In genomic region chr11:116940088-116940855, GRCm38 (mm10) we compare ENCODE assay signal across 9 mouse cellular contexts. TPM values are rescaled to one million over a fixed set of nuclear protein-coding genes. Genes with fewer than 3 reads are reported as not detected.
A peak's percentile ranks its signal among the peaks of the same experiment; 100 is the strongest.
DNase-seq lines count a peak whose midpoint lies in the region; ATAC-seq lines count a peak whose summit lies in the region.
"Had no signal": no experiment of that assay in that cellular context is flagged by ENCODE, and none has a peak within 500 bp of the region (broad histone marks: within the 10 kb centered on the region; RNA-seq: fewer than 3 reads in every experiment).

No protein-coding gene starts in this region.

- no peak overlapping the region for H3K9ac ChIP-seq in lung, embryonic 15.5 days
- peak overlapping the region; percentile 56 for H3K9ac ChIP-seq in embryonic facial prominence, embryonic 14.5 days (ENCODE audit: low read depth, low read length)
- no peak overlapping the region for H3K9ac ChIP-seq in intestine, embryonic 15.5 days
- H3K9ac ChIP-seq in stomach, embryonic 14.5 days (replicated peaks; ENCODE audit: low read depth, low read length): no peak overlapping the region

- WGBS in lung, embryonic 15.5 days: 5% methylated on average over 20 of the region's 20 CpGs
- 6% methylated on average over 17 of the region's 20 CpGs for WGBS in embryonic facial prominence, embryonic 14.5 days
- 9% methylated on average over 19 of the region's 20 CpGs for WGBS in intestine, embryonic 15.5 days
- 6% methylated on average over 17 of the region's 20 CpGs for WGBS in stomach, embryonic 14.5 days

- H3K4me3 ChIP-seq in lung, embryonic 15.5 days: peak overlapping the region; percentile 28
- H3K4me3 ChIP-seq in embryonic facial prominence, embryonic 14.5 days (ENCODE audit: low read depth, low read length): peak overlapping the region; percentile 34
- H3K4me3 ChIP-seq in intestine, embryonic 15.5 days (replicated peaks): peak overlapping the region; percentile 3; the same call in 1 of the 2 replicates
- H3K4me3 ChIP-seq in stomach, embryonic 14.5 days (ENCODE audit: low read depth, low read length): peak overlapping the region; percentile 10; the same call in 1 of the 2 replicates

- no peak overlapping the region for H3K27ac ChIP-seq in lung, embryonic 15.5 days
- H3K27ac ChIP-seq in embryonic facial prominence, embryonic 14.5 days (replicated peaks; ENCODE audit: low read depth, low read length): peak overlapping the region; percentile 55
- no peak overlapping the region for H3K27ac ChIP-seq in intestine, embryonic 15.5 days
- H3K27ac ChIP-seq in stomach, embryonic 14.5 days (ENCODE audit: low read length): no peak overlapping the region

- H3K9me3 ChIP-seq in lung, embryonic 15.5 days: no peaks in the 10 kb centered on the region
- no peaks in the 10 kb centered on the region for H3K9me3 ChIP-seq in embryonic facial prominence, embryonic 14.5 days (ENCODE audit: control insufficient read depth, low read length)
- H3K9me3 ChIP-seq in intestine, embryonic 15.5 days: no peaks in the 10 kb centered on the region
- no peaks in the 10 kb centered on the region for H3K9me3 ChIP-seq in stomach, embryonic 14.5 days (ENCODE audit: control insufficient read depth, low read depth, low read length)

- H3K4me1 ChIP-seq in lung, embryonic 15.5 days: peaks cover 17% of the 10 kb centered on the region
- H3K4me1 ChIP-seq in embryonic facial prominence, embryonic 14.5 days (ENCODE audit: control insufficient read depth, insufficient read depth, low read length): peaks cover 13% of the 10 kb centered on the region; the same call in 1 of the 2 replicates
- H3K4me1 ChIP-seq in intestine, embryonic 15.5 days (replicated peaks): peaks cover 16% of the 10 kb centered on the region; the same call in 1 of the 2 replicates
- H3K4me1 ChIP-seq in stomach, embryonic 14.5 days (ENCODE audit: control insufficient read depth, insufficient read depth, low read length): 0 out of 2 replicates have a peak, but pooled peaks cover 17% of the 10 kb centered on the region

- H3K36me3 ChIP-seq in lung, embryonic 15.5 days: no peaks in the 10 kb centered on the region
- no peaks in the 10 kb centered on the region for H3K36me3 ChIP-seq in embryonic facial prominence, embryonic 14.5 days (ENCODE audit: control insufficient read depth, insufficient read depth, low read length)
- no peaks in the 10 kb centered on the region for H3K36me3 ChIP-seq in intestine, embryonic 15.5 days
- no peaks in the 10 kb centered on the region for H3K36me3 ChIP-seq in stomach, embryonic 14.5 days (ENCODE audit: control insufficient read depth, insufficient read depth, low read length)

- no peak for DNase-seq in lung, postnatal 25 days (ENCODE audit: low spot score)
- peak; percentile 76 for DNase-seq in embryonic facial prominence, embryonic 14.5 days (ENCODE audit: low spot score)
- no peak for DNase-seq in left cerebral cortex, adult 8-10 months (ENCODE audit: low spot score in 2 of 2)
- no peak for DNase-seq in adrenal gland, adult 8-10 months
- DNase-seq in c-Kit-positive CD71-positive TER-119-positive erythroid progenitor cells, embryonic 14.5 days (ENCODE audit: low spot score): no peak
- DNase-seq: thymus, postnatal 25 days had no signal

- peak; percentile 31; the same call in 1 of the 2 replicates for ATAC-seq in lung, embryonic 15.5 days (ENCODE audit: borderline replicate concordance, extremely low read depth, low FRiP score, low TSS enrichment)
- peak; percentile 69; the same call in 1 of the 2 replicates for ATAC-seq in embryonic facial prominence, embryonic 14.5 days (ENCODE audit: low read depth)
- peak; percentile 69 for ATAC-seq in intestine, embryonic 15.5 days
- no peak for ATAC-seq in stomach, embryonic 14.5 days (ENCODE audit: insufficient number of reproducible peaks, insufficient read depth, low FRiP score, low read depth)

- peak overlapping the region; percentile 47 for H3K4me2 ChIP-seq in lung, embryonic 15.5 days
- peak overlapping the region; percentile 59 for H3K4me2 ChIP-seq in embryonic facial prominence, embryonic 14.5 days (ENCODE audit: low read depth, low read length)
- peak overlapping the region; percentile 45 for H3K4me2 ChIP-seq in intestine, embryonic 15.5 days (replicated peaks)
- peak overlapping the region; percentile 32 for H3K4me2 ChIP-seq in stomach, embryonic 14.5 days (replicated peaks; ENCODE audit: low read depth, low read length)

- H3K27me3 ChIP-seq in lung, embryonic 15.5 days: no peaks in the 10 kb centered on the region
- no peaks in the 10 kb centered on the region for H3K27me3 ChIP-seq in embryonic facial prominence, embryonic 14.5 days (replicated peaks; ENCODE audit: control insufficient read depth, insufficient read depth, low read length)
- H3K27me3 ChIP-seq in intestine, embryonic 15.5 days (replicated peaks): no peaks in the 10 kb centered on the region
- no peaks in the 10 kb centered on the region for H3K27me3 ChIP-seq in stomach, embryonic 14.5 days (ENCODE audit: control insufficient read depth, insufficient read depth, low read length)

RNA-seq across cellular contexts. Expression of gene Mgat5b, which starts 21.6 kb away (rescaled TPM):
- polyA plus RNA-seq in lung, embryonic 15.5 days (2015; fragmentation: Nextera tagmentation; extraction: Ambion mirVana): 0.35 and 0.69 TPM in 2 replicates
- 1.1 and 1.6 TPM in 2 replicates for polyA plus RNA-seq in embryonic facial prominence, embryonic 14.5 days (2014; fragmentation: Nextera tagmentation; extraction: Ambion mirVana)
- 0.69 and 0.90 TPM in 2 replicates for polyA plus RNA-seq in intestine, embryonic 15.5 days (2015; fragmentation: Nextera tagmentation; extraction: Ambion mirVana)
- polyA plus RNA-seq in stomach, embryonic 14.5 days (2014; fragmentation: Nextera tagmentation; extraction: Ambion mirVana): 1.2 and 1.3 TPM in 2 replicates
- total RNA-seq in left cerebral cortex, adult 8-10 months (2022): 10 to 100 TPM; 70.0 to 82.4 (median 74.9) TPM
- total RNA-seq in adrenal gland, adult 8-10 months (2022): 1 to 10 TPM in 1 of 4 experiments, under 1 TPM in 3; 0.46 to 1.0 (median 0.77) TPM
